In genomic region chr11:96255996-96256445, GRCm38 (mm10) we compare ENCODE assay signal across 17 mouse cellular contexts. TPM values are rescaled to one million over a fixed set of nuclear protein-coding genes. Genes with fewer than 3 reads are reported as not detected.
A peak's percentile ranks its signal among the peaks of the same experiment; 100 is the strongest.
DNase-seq lines count a peak whose midpoint lies in the region; ATAC-seq and TF ChIP-seq lines count a peak whose summit lies in the region.
"Had no signal": no experiment of that assay in that cellular context is flagged by ENCODE, and none has a peak within 500 bp of the region (broad histone marks: within the 10 kb centered on the region; RNA-seq: fewer than 3 reads in every experiment).

No protein-coding gene starts in this region.

- no peak overlapping the region for H3K4me2 ChIP-seq in forebrain, embryonic 11.5 days (ENCODE audit: low read depth, low read length, severe bottlenecking)
- no peak overlapping the region for H3K4me2 ChIP-seq in forebrain, embryonic 16.5 days (ENCODE audit: low read length)
- H3K4me2 ChIP-seq: hindbrain, embryonic 13.5 days; liver, embryonic 12.5 days had no signal

- intact Hi-C loops in gastrocnemius, postnatal 14 days (cut with DNase I; ENCODE audit: low total_unique reads): no loop called here

- TF ChIP-seq CTCF in E14TG2a.4 (conservative IDR thresholded peaks at IDR 0.05; ENCODE audit: low read length) (peak; percentile 45), MEL (IDR thresholded peaks at IDR 0.05 in 2 of 3, conservative IDR thresholded peaks at IDR 0.05 in 1 of 3; ENCODE audit: control insufficient read depth in 1 of 3, insufficient read depth in 1 of 3, low read depth in 2 of 3, low read length in 3 of 3, poor library complexity in 1 of 3, severe bottlenecking in 1 of 3) (peak in 2 of 3 experiments; percentile 14 to 15; a peak in 1 of 6 replicates)

- under 1% methylated on average over 14 of the region's 14 CpGs for WGBS in forebrain, embryonic 11.5 days
- WGBS in forebrain, embryonic 16.5 days: under 1% methylated on average over 14 of the region's 14 CpGs

- no peaks in the 10 kb centered on the region for H3K4me1 ChIP-seq in forebrain, embryonic 11.5 days (replicated peaks; ENCODE audit: control insufficient read depth, insufficient read depth, low read length)
- H3K4me1 ChIP-seq in forebrain, embryonic 16.5 days (replicated peaks; ENCODE audit: control insufficient read depth, insufficient read depth, low read length): no peaks in the 10 kb centered on the region
- H3K4me1 ChIP-seq in E14TG2a.4 (replicated peaks; ENCODE audit: low read depth, low read length) (peaks cover 66% of the 10 kb centered on the region), MEL (ENCODE audit: control insufficient read depth in 1 of 2, insufficient read depth in 2 of 2, low read length in 2 of 2) (no peaks in the 10 kb centered on the region)
- H3K4me1 ChIP-seq: liver, embryonic 12.5 days had no signal

- TF ChIP-seq RAD21 in MEL (IDR thresholded peaks at IDR 0.05; ENCODE audit: low read depth, low read length): no peak

- H3K9me3 ChIP-seq in forebrain, embryonic 11.5 days (ENCODE audit: control insufficient read depth, low read length): no peaks in the 10 kb centered on the region
- no peaks in the 10 kb centered on the region for H3K9me3 ChIP-seq in forebrain, embryonic 16.5 days (ENCODE audit: control insufficient read depth, low read length)
- H3K9me3 ChIP-seq in E14TG2a.4 (ENCODE audit: low read length): no peaks in the 10 kb centered on the region
- H3K9me3 ChIP-seq in MEL (replicated peaks; ENCODE audit: insufficient read depth, low read length): no peaks in the 10 kb centered on the region
- H3K9me3 ChIP-seq: hindbrain, embryonic 13.5 days; liver, embryonic 12.5 days had no signal

- H3K27me3 ChIP-seq in forebrain, embryonic 11.5 days (ENCODE audit: control insufficient read depth, insufficient read depth, low read length): peaks cover 99% of the 10 kb centered on the region
- peaks cover 94% of the 10 kb centered on the region for H3K27me3 ChIP-seq in forebrain, embryonic 16.5 days (replicated peaks; ENCODE audit: control insufficient read depth, insufficient read depth, low read length)
- H3K27me3 ChIP-seq in E14TG2a.4 (ENCODE audit: insufficient read depth, low read length) (peaks cover 97% of the 10 kb centered on the region), MEL (ENCODE audit: control insufficient read depth in 1 of 2, insufficient read depth in 2 of 2, low read length in 2 of 2) (peaks cover 12 to 15% of the 10 kb centered on the region in 2 experiments)

- H3K36me3 ChIP-seq in forebrain, embryonic 11.5 days (ENCODE audit: control insufficient read depth, insufficient read depth, low read length): no peaks in the 10 kb centered on the region
- no peaks in the 10 kb centered on the region for H3K36me3 ChIP-seq in forebrain, embryonic 16.5 days (ENCODE audit: control insufficient read depth, insufficient read depth)
- H3K36me3 ChIP-seq in E14TG2a.4 (ENCODE audit: insufficient read depth, low read length) (no peaks in the 10 kb centered on the region), MEL (ENCODE audit: control insufficient read depth in 1 of 2, insufficient read depth in 2 of 2, low read length in 2 of 2) (no peaks in the 10 kb centered on the region)
- H3K36me3 ChIP-seq: hindbrain, embryonic 13.5 days; liver, embryonic 12.5 days had no signal

- TF ChIP-seq POLR2A in MEL (IDR thresholded peaks at IDR 0.05; ENCODE audit: control insufficient read depth in 1 of 2, insufficient read depth in 1 of 2, low read depth in 1 of 2, low read length in 2 of 2, poor library complexity in 1 of 2): no peak

- H3K9ac ChIP-seq in forebrain, embryonic 11.5 days (ENCODE audit: low read length): no peak overlapping the region
- no peak overlapping the region for H3K9ac ChIP-seq in forebrain, embryonic 16.5 days (replicated peaks; ENCODE audit: low read depth, low read length)
- H3K9ac ChIP-seq in MEL (ENCODE audit: control insufficient read depth, low read depth, low read length, poor library complexity, severe bottlenecking): no peak overlapping the region
- H3K9ac ChIP-seq: hindbrain, embryonic 13.5 days; liver, embryonic 12.5 days had no signal

- ATAC-seq in forebrain, embryonic 11.5 days (replicated peaks; ENCODE audit: low FRiP score): no peak
- no peak for ATAC-seq in forebrain, embryonic 16.5 days
- ATAC-seq: liver, embryonic 12.5 days; lung, postnatal 0 days had no signal

- no peak overlapping the region for H3K4me3 ChIP-seq in forebrain, embryonic 11.5 days (ENCODE audit: low read depth, low read length)
- no peak overlapping the region for H3K4me3 ChIP-seq in forebrain, embryonic 16.5 days (replicated peaks; ENCODE audit: low read length)
- H3K4me3 ChIP-seq in E14TG2a.4 (replicated peaks; ENCODE audit: low read length) (peak overlapping the region; percentile 59), MEL (ENCODE audit: control insufficient read depth in 1 of 2, insufficient read depth in 1 of 2, low read depth in 2 of 2, low read length in 2 of 2) (no peak overlapping the region)
- H3K4me3 ChIP-seq: hindbrain, embryonic 13.5 days; layer of hippocampus, adult 2 months; liver, embryonic 12.5 days; megakaryocyte, embryonic 14.5 days had no signal

- DNase-seq in forebrain, embryonic 11.5 days (ENCODE audit: low spot score): peak; percentile 56
- DNase-seq in MEL (ENCODE audit: low read depth, low spot score): no peak
- DNase-seq in kidney, postnatal 14 days: peak; percentile 38
- no peak for DNase-seq in gastrocnemius, postnatal 14 days
- DNase-seq in gastrocnemius, adult 18-20 months (ENCODE audit: low spot score): no peak
- DNase-seq in right cerebral cortex, postnatal 10 days (ENCODE audit: low spot score in 2 of 2): no peak
- DNase-seq: cerebellum, adult 18-20 months; heart, adult 18-20 months; thymus, postnatal 14 days had no signal

- no peaks in the 10 kb centered on the region for H3K79me2 ChIP-seq in MEL (ENCODE audit: control insufficient read depth, insufficient read depth, low read length, poor library complexity)

- no peak for TF ChIP-seq EP300 in MEL (IDR thresholded peaks at IDR 0.05; ENCODE audit: low read depth in 1 of 2, low read length in 2 of 2)

- H3K27ac ChIP-seq in forebrain, embryonic 11.5 days (ENCODE audit: low read depth, low read length): no peak overlapping the region
- no peak overlapping the region for H3K27ac ChIP-seq in forebrain, embryonic 16.5 days (ENCODE audit: low read length)
- no peak overlapping the region for H3K27ac ChIP-seq in MEL (ENCODE audit: control insufficient read depth, low read depth, low read length)
- H3K27ac ChIP-seq: hindbrain, embryonic 13.5 days; layer of hippocampus, adult 2 months; liver, embryonic 12.5 days had no signal

TF ChIP-seq in MEL, 35 proteins besides CTCF, POLR2A, EP300 and RAD21:
- TF ChIP-seq ELF1 (IDR thresholded peaks at IDR 0.05; ENCODE audit: low read depth, low read length): no peak
- no peak for TF ChIP-seq MYB (IDR thresholded peaks at IDR 0.05; ENCODE audit: low read depth, low read length)
- no peak for TF ChIP-seq USF2 (IDR thresholded peaks at IDR 0.05; ENCODE audit: borderline replicate concordance in 1 of 2, insufficient read depth in 1 of 2, low read depth in 1 of 2, low read length in 2 of 2)

RNA-seq across cellular contexts. Expression of gene Hoxb9, which starts 15.2 kb away (rescaled TPM):
- polyA plus RNA-seq in forebrain, embryonic 11.5 days (2014; fragmentation: Nextera tagmentation; extraction: Ambion mirVana): not detected in 2 replicates
- not detected in 2 replicates for polyA plus RNA-seq in forebrain, embryonic 16.5 days (2015; fragmentation: Nextera tagmentation; extraction: Ambion mirVana)
- total RNA-seq in MEL (2012; rRNA removed): not detected in 2 replicates
- polyA plus RNA-seq in MEL (2012; ENCODE audit: insufficient read depth in 1 of 2, insufficient read length in 2 of 2, low read depth in 1 of 2, low replicate concordance in 2 of 2, missing spikeins in 1 of 2): not detected
- total RNA-seq in gastrocnemius, postnatal 14 days (2021): under 1 TPM; 0.49 to 0.59 TPM
- total RNA-seq in gastrocnemius, adult 18-20 months (2021): under 1 TPM; 0.09 TPM
- total RNA-seq: heart, adult 18-20 months; layer of hippocampus, adult 2 months had no signal
- polyA plus RNA-seq: heart, embryonic 16.5 days; liver, embryonic 12.5 days; lung, postnatal 0 days had no signal

RNA-seq across cellular contexts. Expression of gene Hoxb8, which starts 25.7 kb away (rescaled TPM):
- not detected in 2 replicates for polyA plus RNA-seq in forebrain, embryonic 11.5 days (2014; fragmentation: Nextera tagmentation; extraction: Ambion mirVana)
- not detected in 2 replicates for polyA plus RNA-seq in forebrain, embryonic 16.5 days (2015; fragmentation: Nextera tagmentation; extraction: Ambion mirVana)
- not detected in 2 replicates for total RNA-seq in MEL (2012; rRNA removed)
- polyA plus RNA-seq in MEL (2012; ENCODE audit: insufficient read depth in 1 of 2, insufficient read length in 2 of 2, low read depth in 1 of 2, low replicate concordance in 2 of 2, missing spikeins in 1 of 2): not detected
- total RNA-seq in gastrocnemius, postnatal 14 days (2021): under 1 TPM; 0.71 to 0.74 TPM
- under 1 TPM in 1 of 2 experiments, not detected in 1; 0.09 TPM for total RNA-seq in gastrocnemius, adult 18-20 months (2021)
- total RNA-seq: heart, adult 18-20 months; layer of hippocampus, adult 2 months had no signal
- polyA plus RNA-seq: heart, embryonic 16.5 days; liver, embryonic 12.5 days had no signal

RNA-seq across cellular contexts. Expression of gene Hoxb7, which starts 30.4 kb away (rescaled TPM):
- polyA plus RNA-seq in forebrain, embryonic 11.5 days (2014; fragmentation: Nextera tagmentation; extraction: Ambion mirVana): 0.21 TPM in 1 of 2 replicates, not detected in the other
- not detected in 2 replicates for polyA plus RNA-seq in forebrain, embryonic 16.5 days (2015; fragmentation: Nextera tagmentation; extraction: Ambion mirVana)
- total RNA-seq in MEL (2012; rRNA removed): not detected in 2 replicates
- polyA plus RNA-seq in MEL (2012; ENCODE audit: insufficient read depth in 1 of 2, insufficient read length in 2 of 2, low read depth in 1 of 2, low replicate concordance in 2 of 2, missing spikeins in 1 of 2): not detected
- 1 to 10 TPM; 1.5 to 1.6 TPM for total RNA-seq in gastrocnemius, postnatal 14 days (2021)
- under 1 TPM; 0.41 to 0.81 TPM for total RNA-seq in gastrocnemius, adult 18-20 months (2021)
- total RNA-seq: heart, adult 18-20 months; layer of hippocampus, adult 2 months had no signal

RNA-seq across cellular contexts. Expression of gene Hoxb6, which starts 36.3 kb away (rescaled TPM):
- not detected in 2 replicates for polyA plus RNA-seq in forebrain, embryonic 11.5 days (2014; fragmentation: Nextera tagmentation; extraction: Ambion mirVana)
- not detected in 2 replicates for polyA plus RNA-seq in forebrain, embryonic 16.5 days (2015; fragmentation: Nextera tagmentation; extraction: Ambion mirVana)
- not detected in 2 replicates for total RNA-seq in MEL (2012; rRNA removed)
- not detected for polyA plus RNA-seq in MEL (2012; ENCODE audit: insufficient read depth in 1 of 2, insufficient read length in 2 of 2, low read depth in 1 of 2, low replicate concordance in 2 of 2, missing spikeins in 1 of 2)
- total RNA-seq in gastrocnemius, postnatal 14 days (2021): under 1 TPM; 0.43 to 0.75 TPM
- total RNA-seq in gastrocnemius, adult 18-20 months (2021): under 1 TPM; 0.38 to 0.39 TPM
- total RNA-seq: heart, adult 18-20 months; layer of hippocampus, adult 2 months had no signal
- polyA plus RNA-seq: heart, embryonic 16.5 days had no signal

RNA-seq across cellular contexts. Expression of gene Hoxb5, which starts 47.1 kb away (rescaled TPM):
- polyA plus RNA-seq in forebrain, embryonic 11.5 days (2014; fragmentation: Nextera tagmentation; extraction: Ambion mirVana): 0.21 TPM in 1 of 2 replicates, not detected in the other
- not detected in 2 replicates for polyA plus RNA-seq in forebrain, embryonic 16.5 days (2015; fragmentation: Nextera tagmentation; extraction: Ambion mirVana)
- not detected in 2 replicates for total RNA-seq in MEL (2012; rRNA removed)
- polyA plus RNA-seq in MEL (2012; ENCODE audit: insufficient read depth in 1 of 2, insufficient read length in 2 of 2, low read depth in 1 of 2, low replicate concordance in 2 of 2, missing spikeins in 1 of 2): not detected
- under 1 TPM; 0.90 to 0.91 TPM for total RNA-seq in gastrocnemius, postnatal 14 days (2021)
- under 1 TPM; 0.09 to 0.14 TPM for total RNA-seq in gastrocnemius, adult 18-20 months (2021)
- total RNA-seq: layer of hippocampus, adult 2 months had no signal

Comparison
In these comparisons a context has a peak if more than half of its experiments do, and no peak if none do; other contexts are left out.
1. DNase-seq: peak in forebrain, embryonic 11.5 days (single experiment) and kidney, postnatal 14 days (single experiment); none in MEL (single experiment), gastrocnemius, postnatal 14 days (single experiment), gastrocnemius, adult 18-20 months (single experiment) and right cerebral cortex, postnatal 10 days (0 of 2).